Mouse (Mus musculus) Patski (cell line): ENCODE results near the gene Gm20388. TPM values are rescaled to one million over a fixed set of nuclear protein-coding genes. Genes with fewer than 3 reads are reported as not detected.
A peak's percentile ranks its signal among the peaks of the same experiment; 100 is the strongest.
"Not testable (repeated sequence)": the region's sequence is repeated elsewhere in the genome, so short reads cannot be mapped to it uniquely, and the experiment has no call there.

Experiments
- ATAC-seq: fragments of 100-300 bp; one replicate; pipeline ENCODE4 v1.8.0; 2021
- CTCF ChIA-PET: fragments of 350-600 bp; sonication (Branson Sonifier 250); formaldehyde crosslinking; loops from one replicate; lab custom pipeline; 2022; ENCODE audit warnings: inconsistent platforms; lab: Charles Lee
- POLR2A ChIA-PET: fragments of 350-600 bp; sonication (Branson Sonifier 250); formaldehyde crosslinking; loops from one replicate; lab custom pipeline; 2022; ENCODE audit warnings: antibody characterized with exemption, inconsistent platforms; lab: Charles Lee
- DNase-seq: peaks from one replicate; pipeline ENCODE4 v3.0.0-alpha.2; 2011; ENCODE audit warnings: low read depth, low spot score
- H3K27me3 ChIP-seq: fragments of 371-371 bp; one replicate; pipeline ENCODE4 v1.5.1; 2021
- CTCF ChIP-seq: fragments of 100-300 bp; IDR thresholded peaks from one replicate; pipeline ENCODE4 v1.5.1; 2021
- in situ Hi-C: fragments of 300-500 bp; cut with MboI; formaldehyde crosslinking; loops from 3 replicates; pipeline ENCODE4 v1.11.1; 2018; ENCODE audit warnings: low pct_unique_long_range_greater_than_20kb, mixed read lengths
- polyA plus RNA-seq: library from polyadenylated mRNA; unstranded; gene quantifications from one replicate; pipeline ENCODE4 v1.2.3, GENCODE M21; 2021

Gm20388 gene
- polyA plus RNA-seq, 1 experiment from 2014 or later, result 86.7 TPM

- ChIA-PET CTCF (no interaction called here), POLR2A (no interaction called here)
- ATAC-seq (peak; percentile 78), DNase-seq (peak; percentile 96)
- TF ChIP-seq CTCF, result no peak
- in situ Hi-C loops, result no loop called here
- H3K27me3 ChIP-seq, result no peaks in the 10 kb centered on the region
These were observed 1674.7 kb downstream of the Gm20388 start for GRCm38 (mm10) chr8:121585159-121585825.

GRCm38 (mm10) chr8:121588750-121589149 lies 1678.1 kb downstream of the Gm20388 start:
- ChIA-PET POLR2A (interaction anchor here (0.7 to 4.1 kb wide), 2 partner anchors 9 to 246 kb away, joined by 11 to 25 read pairs; partner anchors contain the start of gene Fbxo31), CTCF (no interaction called here)
- TF ChIP-seq CTCF, result no peak
- DNase-seq (no peak), ATAC-seq (no peak)
- no peaks in the 10 kb centered on the region for H3K27me3 ChIP-seq
- in situ Hi-C loops, result no loop called here

- ChIA-PET POLR2A (interaction anchor here (1.1 to 4.1 kb wide), 3 partner anchors 10 to 43 kb away, joined by 3 to 25 read pairs (median 6); partner anchors contain the start of gene Fbxo31), CTCF (no interaction called here)
- no peaks in the 10 kb centered on the region for H3K27me3 ChIP-seq
- DNase-seq, result no peak
- no peak for TF ChIP-seq CTCF
- ATAC-seq, result no peak
- in situ Hi-C loops, result no loop called here
These were observed 1678.6 kb downstream of the Gm20388 start for GRCm38 (mm10) chr8:121589205-121589726.

GRCm38 (mm10) chr8:121590203-121591177 lies 1679.8 kb downstream of the Gm20388 start, which contains the start of gene Map1lc3b:
TSS of gene Map1lc3b (plus strand) at chr8:121590361.
- H3K27me3 ChIP-seq, result no peaks in the 10 kb centered on the region
- TF ChIP-seq CTCF, result no peak
- ATAC-seq (peak; percentile 49), DNase-seq (no peak)
- in situ Hi-C loops, result loop anchor here (5.0 kb wide), 1 partner anchor 43 kb away; no protein-coding TSS in a partner anchor
- ChIA-PET CTCF (interaction anchor here (1.0 to 1.7 kb wide), 7 partner anchors 11 to 94 kb away, joined by 3 to 7 read pairs (median 4); no protein-coding TSS in a partner anchor), POLR2A (interaction anchor here (0.7 to 4.1 kb wide), 5 partner anchors 11 to 72 kb away, joined by 3 to 25 read pairs (median 3); partner anchors contain the start of gene Fbxo31)

- DNase-seq, result no peak
- ATAC-seq, result peak; percentile 26
- POLR2A ChIA-PET, result interaction anchor here (0.6 to 4.1 kb wide), 5 partner anchors 12 to 71 kb away, joined by 3 to 25 read pairs (median 3); partner anchors contain the start of gene Fbxo31
- CTCF ChIA-PET, result interaction anchor here (1.0 to 1.7 kb wide), 7 partner anchors 11 to 93 kb away, joined by 3 to 7 read pairs (median 4); no protein-coding TSS in a partner anchor
- TF ChIP-seq CTCF, result no peak
- in situ Hi-C loops, result loop anchor here (5.0 kb wide), 1 partner anchor 44 kb away; no protein-coding TSS in a partner anchor
- no peaks in the 10 kb centered on the region for H3K27me3 ChIP-seq
These were observed 1680.8 kb downstream of the Gm20388 start for GRCm38 (mm10) chr8:121591178-121592066.

GRCm38 (mm10) chr8:121593293-121593692 lies 1682.7 kb downstream of the Gm20388 start:
- H3K27me3 ChIP-seq, result no peaks in the 10 kb centered on the region
- no peak for TF ChIP-seq CTCF
- no peak for ATAC-seq
- POLR2A ChIA-PET, result interaction anchor here (0.7 kb wide), 1 partner anchor 78 kb away, joined by 3 read pairs; no protein-coding TSS in a partner anchor
- DNase-seq, result no peak
- in situ Hi-C loops, result loop anchor here (5.0 kb wide), 1 partner anchor 46 kb away; no protein-coding TSS in a partner anchor
- CTCF ChIA-PET, result interaction anchor here (1.2 kb wide), 1 partner anchor 10 kb away, joined by 5 read pairs; no protein-coding TSS in a partner anchor

- no peak for TF ChIP-seq CTCF
- no peaks in the 10 kb centered on the region for H3K27me3 ChIP-seq
- ATAC-seq (no peak), DNase-seq (no peak)
- in situ Hi-C loops, result loop anchor here (5.0 kb wide), 1 partner anchor 47 kb away; no protein-coding TSS in a partner anchor
- ChIA-PET CTCF (no interaction called here), POLR2A (no interaction called here)
These were observed 1683.3 kb downstream of the Gm20388 start for GRCm38 (mm10) chr8:121593983-121594382.

- POLR2A ChIA-PET, DNase-seq, H3K27me3 ChIP-seq, in situ Hi-C loops, ATAC-seq: not testable (repeated sequence)
- CTCF ChIA-PET, result interaction anchor here (1.0 kb wide), 1 partner anchor 49 kb away, joined by 4 read pairs; no protein-coding TSS in a partner anchor
These were observed 1686.9 kb downstream of the Gm20388 start for GRCm38 (mm10) chr8:121597492-121597891.

GRCm38 (mm10) chr8:121598190-121598589 lies 1687.5 kb downstream of the Gm20388 start:
- ATAC-seq (no peak), DNase-seq (no peak)
- in situ Hi-C loops, result no loop called here
- no peak for TF ChIP-seq CTCF
- CTCF ChIA-PET, result interaction anchor here (1.0 kb wide), 1 partner anchor 50 kb away, joined by 4 read pairs; no protein-coding TSS in a partner anchor
- POLR2A ChIA-PET, result no interaction called here
- H3K27me3 ChIP-seq, result no peaks in the 10 kb centered on the region
